Mouse (Mus musculus): ENCODE measurements at regions not wholly inside any gene's neighbourhood (a gene's known extent, or its start where the extent isn't known, plus 50 kb on each side); places are given as distances from the start of the nearest gene placed in this dataset.

DNA sequence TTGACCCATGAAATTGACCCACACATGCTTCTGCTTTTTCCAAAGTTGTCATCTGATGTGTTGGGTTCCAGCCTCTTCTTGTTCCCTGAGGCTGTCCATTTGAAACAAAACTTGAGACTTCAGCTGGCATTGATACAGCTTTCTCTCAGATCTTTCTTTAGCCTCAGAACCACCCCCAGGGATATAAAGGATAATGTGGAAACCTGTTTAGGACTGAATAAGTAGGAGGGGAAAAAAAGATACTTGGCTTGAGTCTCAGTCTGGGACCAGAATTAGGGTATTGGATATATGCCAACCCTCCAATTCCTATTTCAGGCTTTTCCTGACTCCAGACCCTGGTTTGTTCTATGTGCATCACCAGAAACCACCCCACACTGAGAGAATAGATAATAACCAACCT, 579.7 kb upstream of the Camk1g start:
- DNase-seq (ENCODE audit: low spot score): no peak

- no peak for DNase-seq (ENCODE audit: low spot score)
Measured at GRCm38 (mm10) chr1:193946953-193947586, 577.0 kb upstream of the Camk1g start.

DNA sequence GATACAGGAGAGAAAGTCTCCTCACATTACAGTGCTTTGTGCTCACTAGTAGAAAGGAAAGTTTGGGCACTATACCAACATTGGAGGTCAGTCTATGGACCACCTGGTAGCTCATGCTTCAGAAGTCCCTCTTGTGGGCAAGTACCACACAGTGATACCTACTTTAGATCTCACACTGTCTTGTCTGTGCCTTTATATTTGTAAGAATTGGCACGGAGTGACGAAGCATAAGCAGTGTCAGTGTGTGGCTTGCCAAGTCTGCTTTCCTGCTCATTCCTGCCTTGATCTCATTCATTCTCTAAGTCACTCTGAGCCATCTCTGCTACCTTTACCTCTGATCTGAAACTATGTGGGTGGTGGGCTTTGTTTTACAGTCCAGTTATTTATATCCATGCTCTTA, 565.9 kb upstream of the Camk1g start:
- no peak for DNase-seq (ENCODE audit: low spot score)

- DNase-seq (ENCODE audit: low spot score): no peak
Measured at GRCm38 (mm10) chr1:193934308-193934707, 564.2 kb upstream of the Camk1g start.

- DNase-seq (ENCODE audit: low spot score): peak; percentile 23
Measured at GRCm38 (mm10) chr1:193931131-193931729, 561.1 kb upstream of the Camk1g start.

- no peak for DNase-seq (ENCODE audit: low spot score)
Measured at GRCm38 (mm10) chr1:193928607-193929006, 558.5 kb upstream of the Camk1g start.

DNA sequence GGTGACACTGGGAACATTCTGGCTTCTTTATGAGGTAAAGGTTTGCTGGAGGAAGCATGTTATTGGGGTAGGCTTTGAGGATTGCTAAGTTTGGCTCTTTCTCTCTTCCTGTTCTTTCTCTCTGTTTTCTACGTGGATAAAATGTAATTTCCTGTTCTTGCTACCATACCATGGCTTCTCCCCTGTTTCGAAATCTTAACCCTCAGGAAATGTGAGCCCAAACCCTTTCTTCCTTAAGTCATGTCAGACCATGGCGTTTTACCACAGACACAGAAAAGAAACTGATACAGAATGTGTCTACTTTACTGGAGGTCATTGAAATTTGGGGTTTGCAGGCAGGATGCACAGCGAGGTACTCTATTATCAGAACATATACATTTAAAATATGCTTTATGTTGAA, 552.7 kb upstream of the Camk1g start:
- no peak for DNase-seq (ENCODE audit: low spot score)

GRCm38 (mm10) chr1:193919243-193919642, 549.1 kb upstream of the Camk1g start:
- DNase-seq (ENCODE audit: low spot score): no peak

DNA sequence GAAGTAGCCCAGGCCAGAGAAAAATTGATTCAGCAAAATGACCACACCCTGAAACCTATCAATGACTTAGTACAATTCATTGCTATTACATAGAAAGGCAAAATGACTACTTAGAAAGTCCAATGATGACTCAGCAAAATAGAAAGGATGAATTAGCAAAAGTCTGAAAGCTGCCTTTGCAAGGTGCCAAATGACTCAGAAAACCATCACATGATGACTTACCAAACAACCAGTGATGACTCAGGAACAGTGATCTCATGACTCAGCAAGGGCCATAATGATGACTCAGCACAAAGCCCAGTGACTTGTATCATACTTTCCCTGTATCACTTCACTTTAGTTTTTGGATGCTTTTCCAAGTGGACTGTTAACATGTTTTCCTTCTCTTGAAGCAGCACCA, 535.6 kb upstream of the Camk1g start:
- no peak for DNase-seq (ENCODE audit: low spot score)

GRCm38 (mm10) chr1:193894072-193894471, 524.0 kb upstream of the Camk1g start:
- DNase-seq (ENCODE audit: low spot score): no peak

DNA sequence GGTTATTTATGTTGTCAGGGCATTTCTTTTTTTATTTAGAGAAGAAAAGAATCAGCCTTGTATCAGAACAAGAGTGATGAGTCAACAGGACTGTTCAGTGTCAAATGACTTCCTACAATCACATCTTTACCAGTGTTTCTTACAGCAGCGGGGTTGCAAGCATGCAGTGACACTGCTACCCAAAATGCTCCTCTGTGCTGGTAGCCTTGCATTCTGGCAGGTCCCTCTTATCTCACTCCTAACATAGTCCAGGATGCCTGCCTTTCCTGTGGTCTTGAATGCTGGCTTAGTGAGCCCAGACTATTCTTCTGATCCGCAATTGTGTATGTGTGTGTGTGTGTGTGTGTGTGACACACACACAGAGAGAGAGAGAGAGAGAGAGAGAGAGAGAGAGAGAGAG, 506.4 kb upstream of the Camk1g start:
- no peak for DNase-seq (ENCODE audit: low spot score)

DNA sequence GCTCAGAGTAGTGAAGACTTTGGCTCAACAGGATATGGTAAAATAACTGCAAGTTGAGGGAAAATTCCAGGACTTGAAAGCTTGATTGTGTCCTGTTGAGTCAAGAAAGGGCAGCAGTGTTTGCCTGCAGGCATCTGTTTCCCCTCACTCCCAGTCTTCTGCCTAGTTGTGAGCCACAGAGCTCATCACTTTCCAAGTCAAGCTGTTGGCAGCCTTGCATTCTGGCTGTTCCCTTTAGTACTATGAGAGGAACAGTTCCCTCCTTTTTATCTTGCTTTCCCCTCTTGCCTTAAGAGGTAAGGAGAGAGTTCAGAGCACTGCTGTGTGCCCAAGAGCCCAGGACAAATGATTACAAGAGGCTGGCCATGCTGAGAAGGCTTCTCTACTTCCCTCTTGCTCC, 506.0 kb upstream of the Camk1g start:
- DNase-seq (ENCODE audit: low spot score): no peak

DNA sequence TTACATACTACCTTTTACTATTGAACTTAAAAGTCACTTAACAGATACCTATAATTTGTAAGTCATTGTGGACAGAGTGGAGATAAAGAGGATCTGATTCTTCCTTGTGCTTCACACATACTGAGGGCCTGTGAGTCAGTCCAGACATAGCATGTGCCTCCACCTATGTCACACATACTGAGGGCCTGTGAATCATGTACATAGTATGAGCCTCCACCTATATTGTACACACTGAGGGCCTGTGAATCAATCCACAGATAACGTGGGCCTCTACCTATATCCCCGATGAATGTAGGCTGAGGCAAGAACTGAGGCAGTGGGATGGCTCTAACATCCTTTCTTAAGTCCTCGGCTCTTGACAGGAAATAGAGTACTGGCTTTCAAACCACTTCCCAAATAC, 505.2 kb upstream of the Camk1g start:
- DNase-seq (ENCODE audit: low spot score): no peak

DNA sequence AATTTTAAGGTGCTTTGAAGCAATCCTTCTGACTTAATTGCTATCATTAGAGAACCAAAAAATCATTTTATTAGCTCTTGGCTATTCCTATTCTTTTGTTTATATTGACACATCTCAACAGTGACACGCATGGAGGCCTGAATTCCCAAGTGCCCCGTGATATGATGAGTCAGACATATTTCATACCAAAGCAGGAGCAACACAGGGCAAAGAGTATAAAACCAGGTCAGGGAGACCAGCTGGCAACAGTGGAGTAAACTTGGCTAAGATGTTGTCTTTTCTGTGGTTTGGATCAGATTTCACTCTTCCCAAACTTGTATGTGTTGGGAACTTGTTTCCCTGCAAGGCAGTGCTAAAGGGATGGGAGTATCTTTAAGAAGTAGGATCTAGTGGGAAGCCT, 500.6 kb upstream of the Camk1g start:
- DNase-seq (ENCODE audit: low spot score): no peak

GRCm38 (mm10) chr1:193868639-193869320, 498.7 kb upstream of the Camk1g start:
- no peak for DNase-seq (ENCODE audit: low spot score)

GRCm38 (mm10) chr1:193860767-193861299, 490.7 kb upstream of the Camk1g start:
- no peak for DNase-seq (ENCODE audit: low spot score)

GRCm38 (mm10) chr1:193860354-193860753, 490.3 kb upstream of the Camk1g start:
- DNase-seq (ENCODE audit: low spot score): no peak

DNA sequence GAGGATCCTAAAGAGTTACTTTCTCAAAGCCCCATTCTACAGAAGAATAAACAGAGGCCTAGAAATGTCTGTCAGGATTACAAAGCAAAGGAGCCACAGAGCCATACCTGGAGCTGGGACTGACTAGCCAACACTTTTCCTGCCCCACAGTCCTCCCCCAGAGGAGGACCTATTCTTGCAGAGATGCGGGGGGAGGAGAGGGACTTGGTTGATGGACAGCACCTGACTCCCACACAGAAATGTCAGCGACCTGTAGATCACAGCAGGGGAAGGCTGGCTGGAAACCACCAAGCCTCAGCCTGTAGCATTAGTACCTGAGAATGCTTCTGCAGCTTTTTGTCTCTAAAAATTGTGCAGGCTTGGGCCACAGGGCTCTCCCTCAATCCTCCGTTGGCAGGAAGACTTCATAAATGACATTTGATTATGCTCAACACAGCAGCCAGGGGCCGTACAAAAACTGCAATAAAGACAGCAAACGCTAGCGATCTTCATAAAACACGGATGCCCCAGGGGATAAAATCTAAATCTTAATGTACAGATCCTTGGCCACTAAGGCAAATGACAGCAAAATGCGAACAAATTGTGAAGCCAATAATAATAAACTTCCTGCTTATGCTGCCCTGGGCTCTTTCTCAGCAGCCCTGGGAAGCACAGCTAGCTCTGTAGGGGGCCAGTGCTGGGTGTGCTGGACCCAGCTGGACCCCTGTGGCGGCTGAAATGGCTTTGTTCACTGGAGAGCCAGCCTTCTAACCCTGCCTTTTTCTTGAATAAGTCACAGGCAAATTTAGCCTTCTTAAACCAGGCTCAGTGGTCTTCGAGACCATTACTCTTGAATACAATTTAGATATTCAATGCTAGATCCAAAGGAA, 489.4 kb upstream of the Camk1g start:
- DNase-seq (ENCODE audit: low spot score): no peak

DNA sequence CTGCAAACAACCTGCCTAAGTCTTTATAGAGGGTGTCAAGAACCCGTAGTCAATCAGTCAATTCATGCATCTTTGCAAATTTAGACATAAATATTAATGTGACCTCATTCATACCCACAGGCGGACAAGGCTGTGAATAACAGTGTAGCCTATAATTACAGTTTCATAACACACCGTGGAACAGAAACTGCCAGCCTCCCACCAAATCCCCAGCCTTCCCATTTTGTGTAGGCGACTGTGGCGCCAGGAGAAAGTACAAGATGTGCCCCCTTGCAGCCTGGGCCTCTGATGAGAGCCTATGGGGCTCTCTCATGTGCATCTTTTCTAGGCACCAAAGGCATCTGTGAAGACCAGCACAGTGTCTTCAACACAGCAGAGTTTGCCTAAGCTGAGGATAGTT, 477.8 kb upstream of the Camk1g start:
- peak; percentile 18 for DNase-seq (ENCODE audit: low spot score)

DNA sequence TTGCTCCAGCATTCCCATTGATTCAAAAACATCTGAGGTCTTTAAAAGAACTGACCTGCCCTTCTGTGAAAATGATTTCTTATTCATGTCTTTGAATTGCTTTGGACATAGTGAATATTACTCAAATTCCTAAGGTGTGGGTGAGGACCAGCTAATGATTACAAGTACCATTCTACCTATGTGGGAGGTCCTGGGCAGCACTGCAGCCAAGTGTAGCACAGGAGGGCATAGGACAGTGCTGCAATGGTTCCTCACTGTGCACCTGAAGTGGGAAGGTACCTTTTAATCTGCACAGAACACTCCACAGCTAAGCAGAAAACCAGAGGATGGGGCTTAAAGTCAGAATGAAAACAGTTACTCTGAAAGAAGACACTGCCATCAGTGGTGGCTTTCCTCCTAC, 474.8 kb upstream of the Camk1g start:
- no peak for DNase-seq (ENCODE audit: low spot score)

GRCm38 (mm10) chr1:193844461-193844860, 474.4 kb upstream of the Camk1g start:
- no peak for DNase-seq (ENCODE audit: low spot score)

GRCm38 (mm10) chr1:193800998-193801397, 430.9 kb upstream of the Camk1g start:
- no peak for DNase-seq (ENCODE audit: low spot score)
